25 mouse cellular contexts compared by ENCODE assay signal in the genomic region with DNA sequence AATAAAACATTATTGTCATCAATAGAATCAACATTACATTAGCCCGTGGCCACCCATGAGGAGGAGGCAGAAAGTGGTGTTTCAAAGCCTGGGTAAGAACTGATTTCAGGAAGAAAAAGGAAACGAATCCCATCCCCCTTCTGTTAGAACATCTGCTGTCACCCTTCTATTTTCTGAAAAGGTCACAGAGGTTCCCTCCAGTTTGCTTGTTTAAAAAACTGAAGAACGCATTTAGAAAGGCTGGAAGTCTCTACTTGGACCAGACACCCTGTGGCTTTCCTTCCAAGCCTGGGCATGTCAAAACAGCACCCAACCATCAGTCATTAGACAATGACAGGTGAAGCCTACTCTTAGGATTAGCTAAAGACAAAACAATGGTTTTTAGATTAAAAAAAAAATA. TPM values are rescaled to one million over a fixed set of nuclear protein-coding genes. Genes with fewer than 3 reads are reported as not detected.
DNase-seq lines count a peak whose midpoint lies in the region; ATAC-seq and TF ChIP-seq lines count a peak whose summit lies in the region.
"Had no signal": no experiment of that assay in that cellular context is flagged by ENCODE, and none has a peak within 500 bp of the region (broad histone marks: within the 10 kb centered on the region; RNA-seq: fewer than 3 reads in every experiment).

No protein-coding gene starts in this region.

- TF ChIP-seq CTCF in heart, adult 2 months (IDR thresholded peaks at IDR 0.05): no peak
- TF ChIP-seq CTCF in cerebellum, adult 2 months (IDR thresholded peaks at IDR 0.05; ENCODE audit: borderline replicate concordance, insufficient read depth, low read depth, low read length): no peak

- H3K9ac ChIP-seq in heart, adult 2 months (ENCODE audit: low read depth, low read length): no peak overlapping the region
- no peak overlapping the region for H3K9ac ChIP-seq in heart, embryonic 12.5 days
- H3K9ac ChIP-seq in neural tube, embryonic 11.5 days (ENCODE audit: low read length): no peak overlapping the region
- H3K9ac ChIP-seq: embryonic facial prominence, embryonic 15.5 days; hindbrain, embryonic 13.5 days; liver, postnatal 0 days; midbrain, embryonic 15.5 days had no signal

- no peaks in the 10 kb centered on the region for H3K9me3 ChIP-seq in heart, embryonic 12.5 days (replicated peaks)
- no peaks in the 10 kb centered on the region for H3K9me3 ChIP-seq in neural tube, embryonic 11.5 days (ENCODE audit: control insufficient read depth, low read length)
- H3K9me3 ChIP-seq: embryonic facial prominence, embryonic 15.5 days; hindbrain, embryonic 13.5 days; megakaryocyte, embryonic 14.5 days; midbrain, embryonic 15.5 days had no signal

- no peak for DNase-seq in heart, adult 2 months
- DNase-seq in neural tube, embryonic 11.5 days (ENCODE audit: low spot score): peak; percentile 14
- DNase-seq in neural tube, embryonic 10.5 days (ENCODE audit: extremely low spot score, low spot score): no peak
- peak; percentile 53 for DNase-seq in embryo, embryonic 10.5 days (ENCODE audit: low spot score)
- DNase-seq in cerebellum, adult 2 months: no peak
- DNase-seq in liver: no peak
- DNase-seq: adrenal gland, postnatal 10 days; cerebellum, adult 9-11 months; gastrocnemius, postnatal 25 days; kidney, adult 8-10 months; kidney, postnatal 14 days; liver, postnatal 0 days; lung, postnatal 14 days; right cerebral cortex, postnatal 25 days; spleen, adult 18-20 months had no signal

- 32% methylated on average over 3 of the region's 3 CpGs for WGBS in heart, adult 2 months
- 39% methylated on average over 3 of the region's 3 CpGs for WGBS in heart, embryonic 12.5 days
- 17% methylated on average over 3 of the region's 3 CpGs for WGBS in neural tube, embryonic 11.5 days
- 25% methylated on average over 3 of the region's 3 CpGs for WGBS in cerebellum, adult 2 months

- TF ChIP-seq EP300 in heart, adult 2 months (IDR thresholded peaks at IDR 0.05; ENCODE audit: insufficient read depth, low read depth, low read length): no peak

- H3K79me2 ChIP-seq in heart, adult 2 months (replicated peaks; ENCODE audit: control insufficient read depth, insufficient read depth, low read length): no peaks in the 10 kb centered on the region

- H3K4me2 ChIP-seq in heart, embryonic 12.5 days: no peak overlapping the region
- no peak overlapping the region for H3K4me2 ChIP-seq in neural tube, embryonic 11.5 days (ENCODE audit: low read depth)
- H3K4me2 ChIP-seq: embryonic facial prominence, embryonic 15.5 days; hindbrain, embryonic 13.5 days; liver, embryonic 11.5 days; midbrain, embryonic 15.5 days had no signal

- ATAC-seq in heart, embryonic 12.5 days (ENCODE audit: insufficient number of reproducible peaks, low FRiP score): no peak
- ATAC-seq in neural tube, embryonic 11.5 days (ENCODE audit: insufficient read depth, low FRiP score, low TSS enrichment): no peak
- ATAC-seq: forebrain, embryonic 16.5 days; liver, postnatal 0 days; midbrain, embryonic 15.5 days had no signal

- intact Hi-C loops in heart, adult 2 months (cut with DNase I): loop anchor here (5.0 kb wide), 1 partner anchor 39 kb away; a partner anchor contains a TSS

- H3K36me3 ChIP-seq in heart, adult 2 months (ENCODE audit: control insufficient read depth, insufficient read depth, low read length): no peaks in the 10 kb centered on the region
- H3K36me3 ChIP-seq in heart, embryonic 12.5 days: no peaks in the 10 kb centered on the region
- H3K36me3 ChIP-seq in neural tube, embryonic 11.5 days (ENCODE audit: control insufficient read depth, insufficient read depth, low read length): no peaks in the 10 kb centered on the region
- H3K36me3 ChIP-seq: embryonic facial prominence, embryonic 15.5 days; hindbrain, embryonic 13.5 days; midbrain, embryonic 15.5 days had no signal

- H3K27me3 ChIP-seq in heart, adult 2 months (ENCODE audit: control insufficient read depth, insufficient read depth, low read length): no peaks in the 10 kb centered on the region
- no peaks in the 10 kb centered on the region for H3K27me3 ChIP-seq in heart, embryonic 12.5 days (replicated peaks)
- no peaks in the 10 kb centered on the region for H3K27me3 ChIP-seq in neural tube, embryonic 11.5 days (ENCODE audit: control insufficient read depth, insufficient read depth, low read length)
- H3K27me3 ChIP-seq in cerebellum, adult 2 months (ENCODE audit: control insufficient read depth, insufficient read depth, low read length): no peaks in the 10 kb centered on the region
- H3K27me3 ChIP-seq: CH12.LX; embryonic facial prominence, embryonic 15.5 days; hindbrain, embryonic 13.5 days; megakaryocyte, embryonic 14.5 days; midbrain, embryonic 15.5 days had no signal

- no peak overlapping the region for H3K4me3 ChIP-seq in heart, adult 2 months
- H3K4me3 ChIP-seq in heart, embryonic 12.5 days: no peak overlapping the region
- no peak overlapping the region for H3K4me3 ChIP-seq in neural tube, embryonic 11.5 days (ENCODE audit: low read depth, low read length)
- H3K4me3 ChIP-seq in cerebellum, adult 2 months (replicated peaks; ENCODE audit: insufficient read depth, low read depth, low read length): no peak overlapping the region
- H3K4me3 ChIP-seq: embryonic facial prominence, embryonic 15.5 days; hindbrain, embryonic 13.5 days; megakaryocyte, embryonic 14.5 days; midbrain, embryonic 15.5 days had no signal

- H3K4me1 ChIP-seq in heart, adult 2 months (ENCODE audit: control insufficient read depth, insufficient read depth, low read length): peaks cover 3% of the 10 kb centered on the region; the same call in 1 of the 2 replicates
- peaks cover 15% of the 10 kb centered on the region for H3K4me1 ChIP-seq in heart, embryonic 12.5 days (replicated peaks)
- H3K4me1 ChIP-seq in neural tube, embryonic 11.5 days (ENCODE audit: control insufficient read depth, insufficient read depth, low read length): peaks cover 11% of the 10 kb centered on the region; the same call in 1 of the 2 replicates
- H3K4me1 ChIP-seq in cerebellum, adult 2 months (ENCODE audit: control insufficient read depth, insufficient read depth, low read length): no peaks in the 10 kb centered on the region
- H3K4me1 ChIP-seq: megakaryocyte, embryonic 14.5 days; midbrain, embryonic 15.5 days had no signal

- peak overlapping the region; percentile 47 for H3K27ac ChIP-seq in heart, adult 2 months
- no peak overlapping the region for H3K27ac ChIP-seq in heart, embryonic 12.5 days (ENCODE audit: poor library complexity, severe bottlenecking)
- H3K27ac ChIP-seq in neural tube, embryonic 11.5 days (ENCODE audit: low read depth, low read length): no peak overlapping the region
- no peak overlapping the region for H3K27ac ChIP-seq in cerebellum, adult 2 months (ENCODE audit: insufficient read depth, low read length)
- H3K27ac ChIP-seq: embryonic facial prominence, embryonic 15.5 days; midbrain, embryonic 15.5 days had no signal

- TF ChIP-seq POLR2A in heart, adult 2 months (IDR thresholded peaks at IDR 0.05; ENCODE audit: insufficient read depth, low read depth, low read length): no peak
- no peak for TF ChIP-seq POLR2A in cerebellum, adult 2 months (IDR thresholded peaks at IDR 0.05; ENCODE audit: borderline replicate concordance, insufficient read depth, low read length)

RNA-seq across cellular contexts. Expression of a gene that starts 40.3 kb away (rescaled TPM):
- 1 to 10 TPM; 8.0 to 8.3 TPM for total RNA-seq in heart, adult 2 months (2021)
- polyA plus RNA-seq in heart, adult 2 months (2012; rRNA removed): 1.7 and 4.1 TPM in 2 replicates
- 12.4 and 14.8 TPM in 2 replicates for polyA plus RNA-seq in heart, embryonic 12.5 days (2016; fragmentation: Nextera tagmentation; extraction: Ambion mirVana)
- polyA plus RNA-seq in neural tube, embryonic 11.5 days (2014; fragmentation: Nextera tagmentation; extraction: Ambion mirVana): 22.3 and 26.5 TPM in 2 replicates
- 3.8 and 4.0 TPM in 2 replicates for polyA plus RNA-seq in cerebellum, adult 2 months (2012; rRNA removed)
- total RNA-seq: CH12.LX; MEL; neutrophil, adult 5-6 weeks had no signal

Comparison
In these comparisons a context has a peak if more than half of its experiments do, and no peak if none do; other contexts are left out.
1. DNase-seq: peak in neural tube, embryonic 11.5 days (single experiment) and embryo, embryonic 10.5 days (single experiment); none in heart, adult 2 months (0 of 2), neural tube, embryonic 10.5 days (single experiment), cerebellum, adult 2 months (0 of 2) and liver (single experiment).